Mouse (Mus musculus) embryonic fibroblast, embryonic 13.5 days (primary cell): ENCODE measurements around the gene Eif4g2.
A peak's percentile ranks its signal among the peaks of the same experiment; 100 is the strongest.

Experiments used
- CTCF ChIP-seq: IDR thresholded peaks from 2 replicates; pipeline ENCODE4 v1.5.1; 2011; ENCODE audit warnings: mild to moderate bottlenecking, control low read depth, low read length, moderate library complexity, borderline replicate concordance; ENCODE audit not compliant: insufficient read depth
- POLR2A ChIP-seq: IDR thresholded peaks from 2 replicates; pipeline ENCODE4 v1.6.1; 2011; ENCODE audit warnings: low read depth, mild to moderate bottlenecking, control low read depth, low read length, moderate library complexity

DNA sequence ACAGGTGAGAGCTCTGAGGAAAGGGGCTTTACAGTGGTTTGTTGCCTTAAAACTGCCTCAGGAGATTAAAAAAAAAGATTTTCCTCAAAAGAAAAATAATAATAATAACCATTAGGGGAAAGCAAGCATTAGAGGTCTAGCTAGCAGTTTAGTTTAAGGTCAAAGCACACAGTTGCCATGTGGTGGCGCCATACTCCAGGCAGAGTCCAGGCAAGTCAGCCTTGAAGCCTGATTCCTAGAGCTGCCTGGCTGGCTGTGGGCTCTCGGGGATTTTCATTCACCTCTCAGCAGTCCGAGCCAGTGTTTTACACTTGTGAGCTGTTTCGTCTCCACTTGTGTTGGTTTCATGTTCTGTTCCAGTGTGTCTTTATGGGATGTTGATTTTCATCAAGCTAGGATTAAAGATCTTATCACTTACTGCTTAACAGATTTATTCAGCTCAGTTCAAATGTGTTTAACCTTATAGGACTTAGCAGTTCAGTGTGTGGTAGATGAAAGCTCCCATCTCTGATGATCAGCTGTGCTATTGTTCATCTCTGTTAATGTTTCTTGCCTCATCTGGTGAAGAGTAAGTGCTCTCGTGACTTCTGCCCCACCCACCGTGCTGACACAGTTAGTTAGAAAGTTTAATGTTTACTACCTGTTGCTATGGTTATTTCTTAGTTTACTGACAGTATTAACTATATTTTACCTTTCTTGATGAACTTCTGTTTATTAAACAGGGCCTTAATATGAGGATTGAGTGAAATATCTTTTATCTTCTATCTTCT lies 33.0 kb downstream of the Eif4g2 start:
- peak; percentile 87; the same call in 1 of the 2 replicates for TF ChIP-seq CTCF
- no peak for TF ChIP-seq POLR2A
